Mouse (Mus musculus) MEL-GATA-1-ER (cell line): Measurements from ENCODE around the gene Dcaf8.

ENCODE experiments used
- DNase-seq: peaks from one replicate; pipeline ENCODE4 v3.0.0-alpha.2; 2012; ENCODE audit warnings: low read depth; ENCODE audit errors: extremely low read depth

Dcaf8 gene

GRCm38 (mm10) chr1:172143570-172143969 lies 4.3 kb upstream of the Dcaf8 start:
- DNase-seq: peak; percentile 70

GRCm38 (mm10) chr1:172148279-172148954 lies 533 bp downstream of the Dcaf8 start:
- peak; percentile 45 for DNase-seq

- DNase-seq: peak; percentile 47
Observed at GRCm38 (mm10) chr1:172148955-172149815, 1.3 kb downstream of the Dcaf8 start.

GRCm38 (mm10) chr1:172154536-172154935 lies 6.7 kb downstream of the Dcaf8 start:
- DNase-seq: no peak

GRCm38 (mm10) chr1:172155518-172155917 lies 7.6 kb downstream of the Dcaf8 start:
- no peak for DNase-seq

- no peak for DNase-seq
Observed at GRCm38 (mm10) chr1:172159970-172160369, 12.1 kb downstream of the Dcaf8 start.

GRCm38 (mm10) chr1:172160508-172160907 lies 12.6 kb downstream of the Dcaf8 start:
- no peak for DNase-seq

- no peak for DNase-seq
Observed at GRCm38 (mm10) chr1:172162009-172162408, 14.1 kb downstream of the Dcaf8 start.

GRCm38 (mm10) chr1:172162959-172163358 lies 15.1 kb downstream of the Dcaf8 start:
- no peak for DNase-seq

- DNase-seq: no peak
Observed at GRCm38 (mm10) chr1:172167911-172168310, 20.0 kb downstream of the Dcaf8 start.

GRCm38 (mm10) chr1:172169809-172170208 lies 21.9 kb downstream of the Dcaf8 start:
- DNase-seq: no peak

GRCm38 (mm10) chr1:172172381-172172780 lies 24.5 kb downstream of the Dcaf8 start:
- DNase-seq: no peak

- DNase-seq: no peak
Observed at GRCm38 (mm10) chr1:172173181-172173580, 25.3 kb downstream of the Dcaf8 start.

GRCm38 (mm10) chr1:172177791-172178190 lies 29.9 kb downstream of the Dcaf8 start:
- DNase-seq: no peak

GRCm38 (mm10) chr1:172179102-172179501 lies 31.2 kb downstream of the Dcaf8 start:
- no peak for DNase-seq

GRCm38 (mm10) chr1:172180881-172181280 lies 33.0 kb downstream of the Dcaf8 start:
- DNase-seq: no peak

- DNase-seq: no peak
Observed at GRCm38 (mm10) chr1:172181777-172182176, 33.9 kb downstream of the Dcaf8 start.

GRCm38 (mm10) chr1:172183056-172183455 lies 35.2 kb downstream of the Dcaf8 start:
- peak; percentile 17 for DNase-seq

GRCm38 (mm10) chr1:172183915-172184314 lies 36.0 kb downstream of the Dcaf8 start:
- DNase-seq: peak; percentile 14

- no peak for DNase-seq
Observed at GRCm38 (mm10) chr1:172186401-172187289, 38.8 kb downstream of the Dcaf8 start.

- DNase-seq: no peak
Observed at GRCm38 (mm10) chr1:172188891-172189290, 41.0 kb downstream of the Dcaf8 start.

- DNase-seq: no peak
Observed at GRCm38 (mm10) chr1:172191578-172191977, 43.7 kb downstream of the Dcaf8 start.
